Mouse (Mus musculus) lung, adult 18-20 months (tissue): ENCODE measurements around the gene Foxa3.

ENCODE experiments used
- DNase-seq, 2 experiments: peaks; one replicate each; pipeline ENCODE4 v3.0.0; 2022; ENCODE audit warnings: mixed read lengths in 2 of 2

The Foxa3 gene

GRCm38 (mm10) chr7:19024096-19024506 is 763 bp upstream of the Foxa3 start, which contains the start of gene Sympk:
Gene Sympk (plus strand): TSS chr7:19024377.
- peak; percentile 96 to 97 for DNase-seq

- DNase-seq: no peak
These were observed 964 bp downstream of the Foxa3 start for GRCm38 (mm10) chr7:19022189-19022958.

DNA sequence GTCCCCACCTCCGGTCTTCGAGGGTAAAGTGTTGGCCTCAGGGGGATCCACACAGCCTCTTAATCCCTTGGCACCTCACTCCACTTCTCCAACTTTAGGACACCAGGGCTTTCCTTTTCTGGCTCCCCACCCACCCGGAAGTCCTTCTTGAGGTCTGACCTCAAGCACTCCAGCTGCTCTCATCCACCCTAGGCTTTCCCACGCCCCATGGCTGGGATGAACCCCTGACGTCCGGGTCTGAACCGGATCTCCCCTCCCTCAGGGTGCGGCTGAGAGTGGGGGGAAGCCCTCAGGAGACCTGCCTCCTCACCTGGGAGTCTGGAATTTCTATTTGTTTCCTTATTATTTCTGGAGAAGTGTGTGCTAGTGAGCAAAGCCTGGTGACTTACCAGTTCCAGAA is 2.3 kb downstream of the Foxa3 start:
- peak in 1 of 2 experiments; percentile 14 for DNase-seq

DNA sequence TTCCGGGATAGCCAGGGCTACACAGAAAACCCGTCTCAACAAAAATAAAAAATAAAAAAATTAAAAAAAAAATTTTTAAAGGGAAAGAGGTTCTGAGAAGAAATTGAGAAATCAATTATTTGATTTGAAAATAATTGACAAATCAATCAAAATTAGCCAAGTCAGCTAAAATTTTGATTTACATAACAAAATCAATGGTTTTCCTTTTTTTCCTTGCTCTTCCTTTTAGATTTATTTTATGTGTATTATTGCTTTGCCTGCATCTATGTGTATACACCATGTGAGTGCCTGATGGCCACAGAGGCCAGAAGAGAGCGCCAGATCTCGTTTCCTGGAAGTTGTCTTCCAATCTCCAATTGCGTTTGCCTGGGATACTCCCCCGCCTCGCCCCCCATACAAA is 5.4 kb downstream of the Foxa3 start:
- no peak for DNase-seq

DNA sequence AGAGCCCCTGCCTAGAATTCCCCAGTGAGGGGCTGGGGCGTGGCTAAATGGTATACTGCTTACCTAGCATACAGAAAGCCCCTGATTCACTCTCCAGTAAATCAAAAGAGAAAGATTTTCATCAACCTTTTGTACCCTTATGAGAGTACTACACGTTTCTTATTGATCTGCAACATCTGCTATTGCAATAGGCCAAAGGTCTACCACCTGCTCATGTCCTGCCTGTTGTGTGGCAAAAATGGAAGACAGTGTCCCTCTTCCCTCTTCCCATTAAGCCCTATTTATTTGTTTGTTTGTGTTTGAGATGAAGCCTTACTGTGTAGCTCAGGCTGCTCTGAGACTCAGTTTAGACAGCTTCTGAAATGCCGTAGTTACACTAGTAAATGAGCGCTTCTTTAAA is 7.3 kb downstream of the Foxa3 start:
- no peak for DNase-seq

- DNase-seq: no peak
These were observed 8.9 kb downstream of the Foxa3 start for GRCm38 (mm10) chr7:19014452-19014851.

DNA sequence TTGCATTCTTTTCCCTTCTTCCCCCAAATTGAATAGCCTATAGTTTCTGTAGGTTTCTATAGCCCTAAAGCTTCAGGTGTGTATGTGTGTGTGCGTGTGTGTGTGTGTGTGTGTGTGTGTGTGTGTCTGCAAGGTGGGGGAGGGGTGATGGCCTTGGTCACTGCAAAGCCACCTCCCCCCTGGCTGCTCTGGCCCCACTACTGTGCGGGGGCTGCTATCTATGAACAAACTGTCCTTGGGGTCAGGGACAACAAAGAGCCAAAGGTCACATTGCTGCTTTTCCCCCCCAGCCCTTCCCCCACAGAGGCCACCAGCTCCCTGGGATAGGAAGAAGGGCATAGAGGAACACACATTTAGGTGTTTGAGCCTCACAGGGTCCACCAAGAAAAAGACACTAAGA is 10.5 kb downstream of the Foxa3 start:
- no peak for DNase-seq

- DNase-seq: peak in 1 of 2 experiments; percentile 63
These were observed 11.2 kb downstream of the Foxa3 start for GRCm38 (mm10) chr7:19012025-19012621.

DNA sequence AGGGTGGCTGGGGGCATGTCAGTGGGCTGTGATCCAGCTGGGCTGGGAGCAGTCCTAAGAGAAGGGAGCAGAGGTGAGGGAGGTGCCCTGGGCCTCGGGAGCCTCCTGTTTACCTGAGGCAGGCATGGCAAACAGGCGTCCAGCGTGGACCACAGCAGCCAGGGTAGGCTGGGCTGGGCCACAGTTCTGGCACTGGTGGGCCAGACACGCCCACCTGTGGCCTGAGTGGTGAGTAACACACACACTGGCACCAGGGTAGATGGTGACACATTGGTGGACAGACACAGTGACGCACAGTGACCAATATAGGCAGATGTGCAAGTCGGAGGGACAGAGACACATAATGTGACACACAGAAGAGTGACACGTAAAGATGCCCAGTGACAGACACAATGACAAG is 12.8 kb downstream of the Foxa3 start:
- DNase-seq: no peak

- DNase-seq: no peak
These were observed 16.0 kb downstream of the Foxa3 start for GRCm38 (mm10) chr7:19007026-19007977.

GRCm38 (mm10) chr7:19006476-19006875 is 16.9 kb downstream of the Foxa3 start:
- peak; percentile 81 to 87 for DNase-seq

- DNase-seq: no peak
These were observed 17.8 kb downstream of the Foxa3 start for GRCm38 (mm10) chr7:19005417-19006121.

DNA sequence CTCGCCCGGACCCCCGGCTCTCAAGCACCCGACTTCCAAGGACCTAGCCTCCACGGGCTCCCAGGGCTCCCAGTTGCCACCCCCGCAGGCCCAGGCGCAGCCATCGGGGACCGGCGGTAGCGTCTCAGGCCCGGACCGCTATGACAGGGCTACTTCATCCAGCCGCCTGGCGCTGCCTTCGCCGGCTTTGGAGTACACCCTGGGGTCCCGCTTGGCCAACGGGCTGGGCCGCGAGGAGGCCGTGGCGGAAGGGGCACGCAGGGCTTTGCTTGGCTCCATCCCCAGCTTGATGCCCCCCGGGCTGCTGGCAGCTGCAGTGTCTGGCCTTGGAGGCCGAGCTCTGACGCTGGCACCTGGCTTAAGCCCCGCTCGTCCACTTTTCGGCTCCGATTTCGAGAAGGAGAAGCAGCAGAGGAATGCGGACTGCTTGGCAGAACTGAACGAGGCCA is 18.7 kb downstream of the Foxa3 start:
- DNase-seq: no peak

GRCm38 (mm10) chr7:19003902-19004630 is 19.3 kb downstream of the Foxa3 start, which contains the start of gene Irf2bp1:
Gene Irf2bp1 (plus strand): TSS chr7:19004044.
- DNase-seq: peak; percentile 96

- peak; percentile 80 to 87 for DNase-seq
These were observed 20.4 kb downstream of the Foxa3 start for GRCm38 (mm10) chr7:19002848-19003498.

GRCm38 (mm10) chr7:19002115-19002514 is 21.2 kb downstream of the Foxa3 start:
- DNase-seq: no peak

- no peak for DNase-seq
These were observed 21.6 kb downstream of the Foxa3 start for GRCm38 (mm10) chr7:19001807-19002085.

GRCm38 (mm10) chr7:19001066-19001806 is 22.1 kb downstream of the Foxa3 start:
- DNase-seq: peak; percentile 81 to 82

DNA sequence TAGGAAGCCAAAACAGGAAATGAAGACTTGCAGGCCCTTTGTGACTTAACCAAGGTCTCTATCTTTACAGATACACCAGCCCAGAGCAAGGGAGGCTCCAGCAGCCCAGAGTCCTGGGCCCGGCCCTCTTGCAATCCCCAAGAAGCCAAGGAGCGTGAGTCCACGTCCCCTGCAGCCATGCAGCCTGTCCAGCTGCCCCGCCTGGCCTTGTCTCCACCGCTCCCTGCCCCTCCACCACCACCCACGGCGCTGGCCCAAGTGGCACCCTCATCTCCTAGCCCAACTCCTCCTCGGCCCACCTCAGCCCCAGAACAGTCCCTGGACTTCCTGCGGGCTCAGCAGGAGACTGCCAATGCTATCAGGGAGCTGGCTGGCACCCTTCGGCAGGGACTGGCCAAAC is 22.9 kb downstream of the Foxa3 start:
- no peak for DNase-seq

GRCm38 (mm10) chr7:18998835-18999234 is 24.5 kb downstream of the Foxa3 start:
- DNase-seq: no peak

DNA sequence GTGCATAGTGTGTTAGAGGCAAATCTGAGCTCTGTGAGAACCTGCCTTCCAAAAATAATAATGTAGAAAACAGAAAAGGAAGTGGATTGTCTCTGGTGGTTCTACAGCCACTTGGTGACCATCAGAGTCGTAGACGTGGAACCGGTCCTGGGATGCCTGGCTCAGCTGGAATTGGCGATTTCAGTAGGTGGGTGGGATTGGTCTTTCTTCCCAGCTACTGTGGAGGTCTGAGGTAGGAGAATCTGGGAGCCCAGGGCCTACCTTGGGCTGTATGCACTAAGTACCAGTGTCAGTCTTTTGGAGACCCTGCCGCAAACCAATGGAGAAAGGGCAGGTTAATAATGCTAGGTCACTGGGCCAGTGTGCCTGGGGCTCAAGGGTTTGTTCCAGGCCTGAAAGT is 30.3 kb downstream of the Foxa3 start:
- no peak for DNase-seq
